ENCODE assay signal across 8 mouse cellular contexts in the genomic region with DNA sequence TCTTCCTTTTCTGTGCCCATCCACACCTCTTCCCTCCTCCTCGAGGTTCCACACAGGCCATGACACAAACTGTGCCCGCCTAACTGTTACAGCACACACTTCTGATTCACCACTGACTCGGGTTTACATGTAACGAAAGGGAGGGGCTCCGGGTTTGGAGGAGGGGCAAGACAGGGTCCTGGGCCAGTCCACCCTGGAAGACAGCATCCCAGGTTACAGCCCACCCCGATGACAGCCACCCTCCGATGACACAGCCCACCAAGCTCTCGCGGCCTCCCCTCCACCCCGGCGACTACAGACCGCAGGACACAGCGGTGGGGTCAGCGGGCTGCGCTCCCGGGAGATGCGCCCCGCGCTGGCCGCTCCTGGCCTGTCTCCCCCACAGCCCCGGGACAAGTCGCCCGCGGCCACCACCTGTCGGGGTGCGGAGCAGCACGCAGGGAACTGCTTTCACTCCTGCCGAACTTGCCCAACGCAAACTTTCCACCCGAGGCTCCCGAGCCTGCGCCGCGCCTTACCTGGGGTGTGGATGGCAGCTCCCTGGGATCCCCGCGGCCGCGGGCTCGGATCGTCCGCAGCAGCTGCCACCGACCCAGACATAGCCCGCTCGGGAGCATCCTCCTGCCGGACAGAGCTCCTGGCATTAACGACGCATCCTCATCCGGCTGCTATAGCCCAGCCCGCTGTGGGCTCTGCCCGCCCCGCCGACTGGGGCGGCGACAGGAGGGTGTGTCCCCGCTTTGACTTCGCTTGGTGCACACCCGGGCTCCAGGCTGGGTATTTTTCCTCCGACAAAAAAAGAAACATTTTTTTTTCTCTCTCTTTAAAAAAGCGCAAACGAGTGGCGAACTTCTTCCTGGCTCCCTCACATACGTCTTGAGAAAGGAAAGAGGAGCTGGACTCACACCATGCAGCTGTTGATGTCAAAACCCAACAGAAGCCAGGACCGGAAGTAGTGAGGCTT. TPM values are rescaled to one million over a fixed set of nuclear protein-coding genes. Genes with fewer than 3 reads are reported as not detected.
A peak's percentile ranks its signal among the peaks of the same experiment; 100 is the strongest.
DNase-seq lines count a peak whose midpoint lies in the region; ATAC-seq and TF ChIP-seq lines count a peak whose summit lies in the region.

Gene Mcub (minus strand): TSS at position 775 of the 964 bp plus-strand sequence.

- under 1% methylated on average over 63 of the region's 63 CpGs for WGBS in intestine, embryonic 16.5 days
- WGBS in lung, adult 2 months: under 1% methylated on average over 62 of the region's 63 CpGs
- WGBS in neural tube, embryonic 13.5 days: under 1% methylated on average over 63 of the region's 63 CpGs

- peak within 1 kb of the TSS; percentile 100 for H3K4me2 ChIP-seq in intestine, embryonic 16.5 days (ENCODE audit: low read depth, low read length)
- H3K4me2 ChIP-seq in neural tube, embryonic 13.5 days: peak within 1 kb of the TSS; percentile 99

- ATAC-seq in cerebellum, adult (ENCODE audit: insufficient number of reproducible peaks, low FRiP score, low TSS enrichment): peak; percentile 54
- ATAC-seq in granulocyte monocyte progenitor cell, adult 5-6 weeks (replicated peaks; ENCODE audit: poor library complexity, severe bottlenecking): peak; percentile 70
- ATAC-seq in intestine, embryonic 16.5 days: peak; percentile 88
- ATAC-seq in neural tube, embryonic 13.5 days (ENCODE audit: low read depth): peak; percentile 60

- TF ChIP-seq POLR2A in lung, adult 2 months (IDR thresholded peaks at IDR 0.05; ENCODE audit: borderline replicate concordance, extremely low read depth, low read depth, low read length): no peak; the same call in 1 of the 2 replicates

- TF ChIP-seq CTCF in lung, adult 2 months (IDR thresholded peaks at IDR 0.05; ENCODE audit: insufficient read depth, low read length): no peak

- DNase-seq in cerebellum, adult 9-11 months: no peak
- DNase-seq in c-Kit-positive CD71-positive TER-119-positive erythroid progenitor cells, embryonic 14.5 days (ENCODE audit: low spot score): peak; percentile 54
- peak; percentile 41 for DNase-seq in lung, adult 2 months
- peak; percentile 67 for DNase-seq in thymus, postnatal 4 days

- no peak within 1 kb of the TSS for H3K27ac ChIP-seq in intestine, embryonic 16.5 days (ENCODE audit: low read length)
- 0 out of 2 replicates have a peak within 1 kb of the TSS, but pooled peaks have one; percentile 25 for H3K27ac ChIP-seq in neural tube, embryonic 13.5 days (replicated peaks)

- peaks cover 13% of the 10 kb centered on the region; the same call in 1 of the 2 replicates for H3K27me3 ChIP-seq in intestine, embryonic 16.5 days (replicated peaks; ENCODE audit: control insufficient read depth, insufficient read depth, low read length)
- peaks cover 31% of the 10 kb centered on the region for H3K27me3 ChIP-seq in neural tube, embryonic 13.5 days

- H3K4me1 ChIP-seq in intestine, embryonic 16.5 days (ENCODE audit: control insufficient read depth, insufficient read depth, low read length): peaks cover 13% of the 10 kb centered on the region
- H3K4me1 ChIP-seq in lung, adult 2 months (ENCODE audit: control insufficient read depth, insufficient read depth, low read length): peaks cover 11% of the 10 kb centered on the region
- H3K4me1 ChIP-seq in neural tube, embryonic 13.5 days (replicated peaks): peaks cover 24% of the 10 kb centered on the region

- peak within 1 kb of the TSS; percentile 70 for H3K4me3 ChIP-seq in intestine, embryonic 16.5 days (ENCODE audit: low read length)
- peak within 1 kb of the TSS; percentile 58 for H3K4me3 ChIP-seq in lung, adult 2 months (replicated peaks; ENCODE audit: extremely low read depth, low read depth, low read length)
- H3K4me3 ChIP-seq in neural tube, embryonic 13.5 days: peak within 1 kb of the TSS; percentile 55

- no peaks in the 10 kb centered on the region for H3K36me3 ChIP-seq in intestine, embryonic 16.5 days (ENCODE audit: control insufficient read depth, insufficient read depth, low read length)
- H3K36me3 ChIP-seq in neural tube, embryonic 13.5 days: no peaks in the 10 kb centered on the region

- H3K9me3 ChIP-seq in intestine, embryonic 16.5 days (ENCODE audit: control insufficient read depth, low read length): no peaks in the 10 kb centered on the region
- no peaks in the 10 kb centered on the region for H3K9me3 ChIP-seq in neural tube, embryonic 13.5 days

- peak within 1 kb of the TSS; percentile 66 for H3K9ac ChIP-seq in intestine, embryonic 16.5 days (ENCODE audit: low read depth, low read length)
- peak within 1 kb of the TSS; percentile 68 for H3K9ac ChIP-seq in neural tube, embryonic 13.5 days

RNA-seq across cellular contexts. Expression of gene Mcub, which starts in this region (rescaled TPM):
- 4.6 and 12.8 TPM in 2 replicates for total RNA-seq in granulocyte monocyte progenitor cell, adult 5-6 weeks (2014; fragmentation: Nextera tagmentation)
- total RNA-seq in granulocyte monocyte progenitor cell, adult 5-6 weeks (2017): 1.9 and 4.2 TPM in 2 replicates
- polyA plus RNA-seq in intestine, embryonic 16.5 days (2015; fragmentation: Nextera tagmentation; extraction: Ambion mirVana): 3.6 and 3.7 TPM in 2 replicates
- polyA plus RNA-seq in lung, adult 2 months (2012; rRNA removed): 9.2 and 10.3 TPM in 2 replicates
- polyA plus RNA-seq in neural tube, embryonic 13.5 days (2015; fragmentation: Nextera tagmentation; extraction: Ambion mirVana): 4.3 and 7.4 TPM in 2 replicates
